ENCODE assay signal across 33 mouse cellular contexts in genomic region chr5:147312830-147313685, GRCm38 (mm10). TPM values are rescaled to one million over a fixed set of nuclear protein-coding genes. Genes with fewer than 3 reads are reported as not detected.
DNase-seq lines count a peak whose midpoint lies in the region; ATAC-seq and TF ChIP-seq lines count a peak whose summit lies in the region.
"Had no signal": no experiment of that assay in that cellular context is flagged by ENCODE, and none has a peak within 500 bp of the region (broad histone marks: within the 10 kb centered on the region; RNA-seq: fewer than 3 reads in every experiment).

No protein-coding gene starts in this region.

- DNase-seq in heart, adult 11 months: peak; percentile 80
- no peak for DNase-seq in heart, adult 9 months (ENCODE audit: low spot score in 2 of 2)
- no peak for DNase-seq in CH12.LX (ENCODE audit: extremely low read depth)
- DNase-seq in embryonic facial prominence, embryonic 11.5 days (ENCODE audit: low spot score): peak; percentile 1
- peak; percentile 55 for DNase-seq in limb, embryonic 10.5 days (ENCODE audit: low spot score)
- no peak for DNase-seq in cerebellum, adult 11-12 months
- DNase-seq in layer of hippocampus, postnatal 25 days (ENCODE audit: extremely low spot score in 1 of 2, low spot score in 1 of 2): no peak
- DNase-seq: adrenal gland, adult 2 months; cerebellum, adult 11 months; cerebellum, postnatal 10 days; forebrain, postnatal 0 days; gastrocnemius, postnatal 36 days; kidney, postnatal 4 days; layer of hippocampus, adult 9-11 months; liver; lung, postnatal 10 days; retina, postnatal 1 day; right cerebral cortex, postnatal 4 days; thymus, postnatal 25 days had no signal

- peaks cover 0 to 3% of the 10 kb centered on the region in 2 experiments; a peak in 1 of 4 replicates for H3K4me1 ChIP-seq in CH12.LX (ENCODE audit: control insufficient read depth in 1 of 2, insufficient read depth in 2 of 2)
- no peaks in the 10 kb centered on the region for H3K4me1 ChIP-seq in embryonic facial prominence, embryonic 11.5 days (ENCODE audit: control insufficient read depth, insufficient read depth, low read length)
- peaks cover 29% of the 10 kb centered on the region for H3K4me1 ChIP-seq in limb, embryonic 10.5 days
- H3K4me1 ChIP-seq: midbrain, embryonic 12.5 days; stomach, embryonic 15.5 days had no signal

- no peak overlapping the region for H3K9ac ChIP-seq in CH12.LX (ENCODE audit: insufficient read depth, low read depth)
- H3K9ac ChIP-seq in embryonic facial prominence, embryonic 11.5 days (replicated peaks; ENCODE audit: low read length): no peak overlapping the region
- H3K9ac ChIP-seq: forebrain, postnatal 0 days; midbrain, embryonic 12.5 days; neural tube, embryonic 12.5 days; stomach, embryonic 15.5 days had no signal

- 2% methylated on average over 27 of the region's 27 CpGs for WGBS in embryonic facial prominence, embryonic 11.5 days
- WGBS in limb, embryonic 10.5 days: under 1% methylated on average over 27 of the region's 27 CpGs

- no peaks in the 10 kb centered on the region for H3K36me3 ChIP-seq in CH12.LX (replicated peaks in 1 of 2; ENCODE audit: control insufficient read depth in 1 of 2, insufficient read depth in 1 of 2, low read length in 1 of 2)
- no peaks in the 10 kb centered on the region for H3K36me3 ChIP-seq in embryonic facial prominence, embryonic 11.5 days (replicated peaks; ENCODE audit: control insufficient read depth, insufficient read depth, low read depth, low read length)
- H3K36me3 ChIP-seq in limb, embryonic 10.5 days: no peaks in the 10 kb centered on the region
- H3K36me3 ChIP-seq: heart, embryonic 10.5 days; midbrain, embryonic 12.5 days; neural tube, embryonic 12.5 days; stomach, embryonic 15.5 days had no signal

- TF ChIP-seq CTCF in CH12.LX (conservative IDR thresholded peaks at IDR 0.05 in 1 of 2, IDR thresholded peaks at IDR 0.05 in 1 of 2; ENCODE audit: low read depth in 2 of 2, low read length in 2 of 2): no peak

- no peak for TF ChIP-seq RAD21 in CH12.LX (IDR thresholded peaks at IDR 0.05; ENCODE audit: low read depth, low read length)

- no peaks in the 10 kb centered on the region for H3K79me2 ChIP-seq in CH12.LX (replicated peaks; ENCODE audit: control insufficient read depth, extremely low read depth, insufficient read depth, poor library complexity, severe bottlenecking)

- in situ Hi-C loops in CH12.LX (cut with MboI; ENCODE audit: low pct_ligation_motif_present, low pct_unique_long_range_greater_than_20kb, low sequenced_read_pairs): loop anchor here (25.0 kb wide), 1 partner anchor 626 kb away; no protein-coding TSS in a partner anchor

- H3K4me3 ChIP-seq in CH12.LX (replicated peaks in 1 of 3; ENCODE audit: low read depth in 2 of 3, low read length in 2 of 3, poor library complexity in 1 of 3): no peak overlapping the region
- no peak overlapping the region for H3K4me3 ChIP-seq in embryonic facial prominence, embryonic 11.5 days (ENCODE audit: low read depth, low read length)
- H3K4me3 ChIP-seq in limb, embryonic 10.5 days: no peak overlapping the region
- H3K4me3 ChIP-seq: heart, embryonic 10.5 days; left cerebral cortex, adult 2 months; midbrain, embryonic 12.5 days; neural tube, embryonic 12.5 days; stomach, embryonic 15.5 days had no signal

- peaks cover 59% of the 10 kb centered on the region for H3K27me3 ChIP-seq in CH12.LX (replicated peaks)
- peaks cover 94% of the 10 kb centered on the region for H3K27me3 ChIP-seq in embryonic facial prominence, embryonic 11.5 days (ENCODE audit: control insufficient read depth, insufficient read depth, low read length)
- H3K27me3 ChIP-seq in limb, embryonic 10.5 days (ENCODE audit: low read depth, poor library complexity, severe bottlenecking): peaks cover 100% of the 10 kb centered on the region

- no peak for ATAC-seq in embryonic facial prominence, embryonic 11.5 days (replicated peaks; ENCODE audit: insufficient number of reproducible peaks, low FRiP score, low TSS enrichment, low read depth)
- ATAC-seq: forebrain, postnatal 0 days had no signal

- TF ChIP-seq EP300 in CH12.LX (IDR thresholded peaks at IDR 0.05; ENCODE audit: low read length): no peak

- H3K9me3 ChIP-seq in CH12.LX (replicated peaks; ENCODE audit: low read length): no peaks in the 10 kb centered on the region
- no peaks in the 10 kb centered on the region for H3K9me3 ChIP-seq in embryonic facial prominence, embryonic 11.5 days (replicated peaks; ENCODE audit: control insufficient read depth, low read length)
- H3K9me3 ChIP-seq in limb, embryonic 10.5 days (replicated peaks): no peaks in the 10 kb centered on the region
- H3K9me3 ChIP-seq: heart, embryonic 10.5 days; midbrain, embryonic 12.5 days; neural tube, embryonic 12.5 days; stomach, embryonic 15.5 days had no signal

- H3K4me2 ChIP-seq in CH12.LX (ENCODE audit: insufficient read depth, low read depth, poor library complexity, severe bottlenecking): no peak overlapping the region
- no peak overlapping the region for H3K4me2 ChIP-seq in embryonic facial prominence, embryonic 11.5 days (ENCODE audit: low read depth, low read length)
- H3K4me2 ChIP-seq: midbrain, embryonic 12.5 days; neural tube, embryonic 12.5 days; stomach, embryonic 15.5 days had no signal

- dilution Hi-C loops in CH12.LX (cut with MboI; ENCODE audit: extremely low pct_ligation_motif_present, extremely low pct_unique_long_range_greater_than_20kb, low sequenced_read_pairs): no loop called here

- no peak overlapping the region for H3K27ac ChIP-seq in CH12.LX (ENCODE audit: insufficient read depth, low read depth)
- no peak overlapping the region for H3K27ac ChIP-seq in embryonic facial prominence, embryonic 11.5 days (replicated peaks; ENCODE audit: low read depth, low read length)
- no peak overlapping the region for H3K27ac ChIP-seq in limb, embryonic 10.5 days
- H3K27ac ChIP-seq: heart, embryonic 10.5 days; left cerebral cortex, adult 2 months; midbrain, embryonic 12.5 days; neural tube, embryonic 12.5 days; stomach, embryonic 15.5 days had no signal

- no peak for TF ChIP-seq POLR2A in CH12.LX (IDR thresholded peaks at IDR 0.05; ENCODE audit: low read depth, low read length)

TF ChIP-seq in CH12.LX, 34 proteins besides CTCF, POLR2A, EP300 and RAD21:
- TF ChIP-seq JUND (conservative IDR thresholded peaks at IDR 0.05; ENCODE audit: low read depth, low read length) (no peak), MAFK (IDR thresholded peaks at IDR 0.05; ENCODE audit: insufficient replicate concordance, low read length) (peak; percentile 60; the same call in 1 of the 2 replicates), NELFE (IDR thresholded peaks at IDR 0.05; ENCODE audit: low read depth, low read length) (no peak)

RNA-seq across cellular contexts. Expression of gene Cdx2, which starts 6.0 kb away (rescaled TPM):
- total RNA-seq in CH12.LX (2012; rRNA removed): not detected in 2 replicates
- total RNA-seq in CH12.LX (2014; rRNA removed): not detected in 2 replicates
- not detected in 2 replicates for polyA plus RNA-seq in CH12.LX (2012; ENCODE audit: insufficient read length, low read depth)
- not detected in 2 replicates for polyA plus RNA-seq in embryonic facial prominence, embryonic 11.5 days (2014; fragmentation: Nextera tagmentation; extraction: Ambion mirVana)
- polyA plus RNA-seq in limb, embryonic 10.5 days (2016; fragmentation: Nextera tagmentation; extraction: Ambion mirVana): 0.06 and 0.16 TPM in 2 replicates
- total RNA-seq in layer of hippocampus, postnatal 25 days (2021): not detected
- total RNA-seq: adrenal gland, adult 2 months; adrenal gland, postnatal 4 days; forebrain, postnatal 0 days; gastrocnemius, postnatal 36 days; left cerebral cortex, adult 2 months; left cerebral cortex, postnatal 36 days; MEL; monocyte, adult 5-6 weeks had no signal
- polyA plus RNA-seq: adrenal gland, adult 2 months; cortical plate, adult 2 months; embryonic facial prominence, embryonic 14.5 days; forebrain, postnatal 0 days; heart, embryonic 10.5 days; kidney, embryonic 14.5 days; midbrain, embryonic 12.5 days; neural tube, embryonic 12.5 days had no signal

RNA-seq across cellular contexts. Expression of gene Urad, which starts 9.2 kb away (rescaled TPM):
- total RNA-seq in CH12.LX (2012; rRNA removed): not detected in 2 replicates
- not detected in 2 replicates for total RNA-seq in CH12.LX (2014; rRNA removed)
- polyA plus RNA-seq in CH12.LX (2012; ENCODE audit: insufficient read length, low read depth): not detected in 2 replicates
- not detected in 2 replicates for polyA plus RNA-seq in embryonic facial prominence, embryonic 11.5 days (2014; fragmentation: Nextera tagmentation; extraction: Ambion mirVana)
- not detected in 2 replicates for polyA plus RNA-seq in limb, embryonic 10.5 days (2016; fragmentation: Nextera tagmentation; extraction: Ambion mirVana)
- total RNA-seq in layer of hippocampus, postnatal 25 days (2021): not detected
- total RNA-seq: forebrain, postnatal 0 days; gastrocnemius, postnatal 36 days; hematopoietic stem cell, adult 5-6 weeks; left cerebral cortex, adult 2 months; left cerebral cortex, postnatal 36 days; MEL; monocyte, adult 5-6 weeks had no signal
- polyA plus RNA-seq: cortical plate, adult 2 months; embryonic facial prominence, embryonic 14.5 days; forebrain, postnatal 0 days; heart, embryonic 10.5 days; heart, embryonic 16.5 days; kidney, embryonic 14.5 days; midbrain, embryonic 12.5 days; neural tube, embryonic 12.5 days had no signal

RNA-seq across cellular contexts. Expression of gene Pdx1, which starts 43.3 kb away (rescaled TPM):
- total RNA-seq in CH12.LX (2012; rRNA removed) (not detected in 2 replicates), CH12.LX (2014; rRNA removed) (not detected in 2 replicates)
- not detected in 2 replicates for polyA plus RNA-seq in CH12.LX (2012; ENCODE audit: insufficient read length, low read depth)
- polyA plus RNA-seq in embryonic facial prominence, embryonic 11.5 days (2014; fragmentation: Nextera tagmentation; extraction: Ambion mirVana): not detected in 2 replicates
- polyA plus RNA-seq in limb, embryonic 10.5 days (2016; fragmentation: Nextera tagmentation; extraction: Ambion mirVana): not detected in 2 replicates
- not detected for total RNA-seq in layer of hippocampus, postnatal 25 days (2021)
- total RNA-seq: adrenal gland, adult 2 months; forebrain, postnatal 0 days; gastrocnemius, postnatal 36 days; hematopoietic stem cell, adult 5-6 weeks; left cerebral cortex, adult 2 months; left cerebral cortex, postnatal 36 days; MEL; monocyte, adult 5-6 weeks had no signal
- polyA plus RNA-seq: adrenal gland, adult 2 months; cortical plate, adult 2 months; embryonic facial prominence, embryonic 14.5 days; forebrain, postnatal 0 days; heart, embryonic 16.5 days; midbrain, embryonic 12.5 days; neural tube, embryonic 12.5 days had no signal

Comparison
In these comparisons a context has a peak if more than half of its experiments do, and no peak if none do; other contexts are left out.
1. DNase-seq: peak in heart, adult 11 months (single experiment), embryonic facial prominence, embryonic 11.5 days (single experiment) and limb, embryonic 10.5 days (single experiment); none in heart, adult 9 months (0 of 2), CH12.LX (single experiment), cerebellum, adult 11-12 months (single experiment) and layer of hippocampus, postnatal 25 days (0 of 2).